Mouse (Mus musculus) thymus, postnatal 14 days (tissue): Measurements from ENCODE around the gene Slit3.
A peak's percentile ranks its signal among the peaks of the same experiment; 100 is the strongest.

Experiments used
- DNase-seq: peaks from one replicate; pipeline ENCODE4 v3.0.0; 2021

The Slit3 gene

DNA sequence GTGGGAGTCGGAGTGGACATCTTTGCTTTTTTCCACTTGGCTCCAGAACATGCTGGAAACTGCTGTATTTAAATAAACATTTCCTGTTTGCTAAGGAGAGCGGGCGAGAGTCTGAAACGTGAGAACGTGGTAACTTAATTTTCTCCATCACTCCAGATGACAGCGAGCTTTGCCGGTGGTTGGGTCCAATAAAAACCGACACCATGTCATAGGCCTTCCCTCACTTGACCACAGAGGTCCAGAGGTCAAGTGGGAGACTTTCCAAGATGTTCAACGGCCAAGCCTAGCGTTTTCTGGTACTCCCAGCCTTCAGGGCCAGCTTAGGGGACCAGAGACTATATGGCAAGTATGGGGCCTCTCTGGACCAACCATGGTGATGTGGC is 4.1 kb downstream of the Slit3 start:
- no peak for DNase-seq

DNA sequence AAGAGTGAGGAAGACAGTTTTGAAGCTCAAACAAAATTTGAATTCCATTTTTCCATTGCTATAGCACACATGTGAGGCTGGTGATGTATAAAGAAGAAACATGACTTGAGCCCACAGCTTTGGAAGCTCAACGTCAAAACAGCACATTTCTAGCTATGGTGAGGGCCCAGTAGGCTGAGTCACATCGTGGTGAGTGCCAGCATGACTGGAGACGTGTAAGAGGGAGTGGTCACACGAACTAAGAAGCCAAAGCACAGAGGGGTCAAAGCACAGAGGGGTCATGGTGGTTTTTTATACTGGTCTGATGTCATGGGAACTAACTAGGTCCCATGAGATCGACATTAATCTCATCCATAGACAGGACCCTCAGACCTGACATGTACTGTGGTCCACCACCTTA is 10.7 kb downstream of the Slit3 start:
- DNase-seq: no peak

DNA sequence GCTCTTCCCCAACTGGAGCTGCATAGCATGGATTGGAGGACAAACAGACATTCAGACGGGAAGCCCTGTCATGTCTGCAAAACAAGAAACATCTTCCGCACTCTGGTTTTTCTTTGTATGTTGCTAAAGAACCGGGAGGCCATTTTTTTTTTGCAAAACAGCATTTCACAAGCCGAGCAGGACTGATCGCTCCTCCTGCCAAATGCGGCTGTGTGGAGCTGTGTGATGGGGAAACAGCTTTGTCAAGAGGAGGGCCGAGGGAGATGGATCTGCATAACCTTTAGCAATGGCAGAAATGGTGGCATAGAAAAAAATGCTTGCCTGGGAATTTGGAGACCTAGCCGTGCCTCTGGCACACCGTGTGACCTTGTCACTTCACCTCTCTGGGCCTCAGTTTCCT is 15.6 kb downstream of the Slit3 start:
- no peak for DNase-seq

DNA sequence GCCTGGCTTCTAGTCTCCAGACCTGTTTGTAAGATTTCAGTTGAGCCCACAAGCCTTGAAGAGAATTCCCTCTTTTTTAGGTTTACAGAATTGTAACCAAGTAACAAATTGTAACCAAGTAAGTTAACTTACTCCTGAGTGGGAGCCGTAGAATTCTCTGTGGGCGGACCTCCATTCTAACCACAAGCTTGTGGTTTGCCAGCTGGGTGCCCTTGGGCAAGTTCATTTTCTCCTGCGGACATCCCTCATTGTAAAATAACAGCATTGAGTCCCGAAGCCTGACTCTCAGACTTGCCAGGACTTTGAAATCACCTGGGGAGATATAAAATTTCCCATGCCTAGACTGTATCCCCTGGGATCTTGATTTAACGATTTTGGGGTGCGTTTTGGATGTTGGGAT is 19.1 kb downstream of the Slit3 start:
- no peak for DNase-seq

DNA sequence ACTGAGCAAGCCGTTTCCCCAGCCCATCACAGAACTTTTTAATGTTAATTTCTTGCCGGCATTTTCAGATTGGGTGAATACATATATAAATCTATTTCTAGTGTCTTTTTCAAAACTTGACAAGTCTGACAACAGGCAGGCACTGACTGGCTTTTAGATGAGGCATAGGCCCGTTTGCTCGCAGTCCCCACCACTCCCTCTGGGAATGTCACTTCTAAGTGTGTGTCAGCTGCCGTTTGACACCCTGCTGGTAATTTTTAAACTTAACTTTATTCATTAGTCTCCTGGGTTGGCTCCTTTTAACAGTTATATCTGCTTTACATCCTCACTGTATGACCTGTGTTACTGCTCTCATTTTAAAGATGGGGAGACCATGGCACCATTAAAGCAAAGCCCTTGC is 21.2 kb downstream of the Slit3 start:
- no peak for DNase-seq

DNA sequence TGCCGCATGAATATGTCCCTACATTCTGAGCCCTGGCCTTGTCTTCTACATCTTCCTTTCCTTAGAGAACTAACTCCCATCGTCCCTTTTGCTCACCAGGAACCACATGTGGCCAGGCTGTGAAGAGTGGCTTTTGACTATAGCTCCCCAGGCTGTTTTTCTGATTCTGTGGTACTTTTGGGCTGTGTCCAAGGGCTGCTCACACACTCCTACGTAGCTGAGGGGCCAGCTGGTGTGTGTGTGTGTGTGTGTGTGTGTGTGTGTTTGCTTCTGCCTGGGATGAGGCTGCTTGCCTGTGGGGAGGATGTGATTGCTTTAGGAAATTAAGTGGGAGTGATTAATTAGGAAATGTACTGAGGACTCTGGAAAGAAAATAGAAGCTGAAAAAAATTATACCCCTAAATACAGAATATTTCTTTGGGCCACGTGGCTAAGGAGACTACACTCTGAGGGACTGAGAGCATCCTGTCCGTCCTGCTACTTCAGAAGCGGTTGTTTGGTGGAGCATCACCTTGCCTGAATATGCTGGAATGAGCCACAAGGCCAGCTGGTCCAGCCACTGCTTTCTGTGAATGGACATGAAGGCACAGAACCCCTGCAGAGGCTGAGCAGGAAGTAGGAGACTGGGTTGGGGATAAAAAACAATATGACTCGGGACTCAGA is 21.8 kb downstream of the Slit3 start:
- no peak for DNase-seq

DNA sequence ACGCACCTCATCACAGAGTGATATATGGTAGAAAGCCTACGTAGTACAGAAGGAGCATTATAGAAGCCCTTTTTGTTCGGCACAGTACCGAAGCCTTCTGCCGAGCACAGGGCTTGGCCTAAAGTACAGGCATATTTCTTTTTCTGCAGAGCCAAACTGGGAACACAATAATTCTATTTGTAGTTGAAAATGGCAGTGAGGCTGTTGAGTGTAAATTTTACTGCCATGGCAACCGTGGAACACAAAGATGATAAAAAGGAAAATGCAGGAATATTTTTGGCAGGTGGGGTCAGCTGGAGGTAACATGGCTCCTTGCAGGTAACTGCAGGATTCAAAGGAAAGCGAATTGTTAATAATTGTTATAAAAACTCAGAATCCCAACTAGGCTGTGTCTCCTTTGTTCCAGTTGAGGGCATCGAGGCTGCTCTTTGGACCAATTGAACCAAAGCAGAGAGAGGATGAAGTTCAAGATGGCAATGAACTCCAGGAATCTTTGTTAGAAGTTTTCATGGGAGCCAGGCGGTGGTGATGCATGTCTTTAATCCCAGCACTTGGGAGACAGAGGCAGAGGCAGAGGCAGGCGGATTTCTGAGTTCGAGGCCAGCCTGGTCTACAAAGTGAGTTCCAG is 26.9 kb downstream of the Slit3 start:
- DNase-seq: no peak

DNA sequence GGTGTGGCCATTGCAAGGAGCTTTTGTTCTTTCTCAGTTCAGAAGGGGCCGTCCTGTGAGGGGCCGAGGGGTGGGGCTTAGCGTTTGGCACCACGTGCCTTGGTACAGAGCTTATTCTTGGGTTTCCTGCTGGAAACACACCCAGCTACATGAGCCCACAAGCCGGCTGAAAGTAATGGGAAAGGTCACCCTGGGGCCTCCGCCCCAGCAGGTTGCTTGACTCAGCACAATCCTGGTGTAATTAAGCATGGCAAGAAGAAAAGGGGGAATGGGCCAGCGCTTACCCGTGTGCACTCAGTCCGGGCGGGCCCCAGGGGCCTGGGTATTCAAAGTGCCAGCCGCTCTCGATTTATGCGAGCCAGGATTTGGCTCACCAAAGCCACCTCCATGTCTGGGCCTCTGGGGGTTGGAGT is 30.5 kb downstream of the Slit3 start:
- DNase-seq: no peak

DNA sequence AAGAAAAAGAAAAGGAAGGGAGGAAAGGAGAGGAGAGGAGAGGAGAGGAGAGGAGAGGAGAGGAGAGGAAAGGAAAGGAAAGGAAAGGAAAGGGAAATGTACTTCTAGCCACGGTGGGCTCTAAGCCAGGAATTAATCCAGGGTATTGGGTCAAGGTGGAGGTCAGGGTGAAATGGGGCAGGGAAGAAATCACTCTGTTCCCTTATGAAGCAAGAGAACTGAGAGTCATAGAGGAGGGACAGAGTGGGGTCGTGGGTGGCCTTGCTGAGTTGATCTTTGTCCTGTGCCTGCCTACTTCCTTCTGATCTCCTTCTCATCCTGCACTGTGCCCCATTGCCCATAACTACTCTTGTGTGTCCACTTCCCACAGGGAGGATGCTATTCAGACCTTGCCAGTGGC is 31.9 kb downstream of the Slit3 start:
- DNase-seq: no peak

DNA sequence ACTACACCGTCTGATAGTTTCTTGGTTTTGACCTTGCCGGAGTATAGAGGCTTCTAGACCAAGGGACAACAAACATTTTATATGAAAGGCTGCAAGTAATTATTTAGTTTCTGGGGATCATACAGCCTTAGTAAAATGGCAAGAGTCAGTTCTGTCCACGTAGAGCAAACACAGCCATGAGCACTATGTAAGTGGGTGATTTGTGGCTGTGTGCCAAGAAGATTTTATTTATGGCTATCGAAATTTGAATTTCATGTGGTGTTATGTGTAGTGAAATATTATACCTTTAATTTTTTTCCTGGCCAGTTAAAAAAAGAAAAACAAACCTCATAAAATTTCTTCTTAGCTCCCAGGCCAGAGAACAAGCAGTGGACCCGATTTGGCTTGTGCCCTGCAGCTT is 33.4 kb downstream of the Slit3 start:
- no peak for DNase-seq

DNA sequence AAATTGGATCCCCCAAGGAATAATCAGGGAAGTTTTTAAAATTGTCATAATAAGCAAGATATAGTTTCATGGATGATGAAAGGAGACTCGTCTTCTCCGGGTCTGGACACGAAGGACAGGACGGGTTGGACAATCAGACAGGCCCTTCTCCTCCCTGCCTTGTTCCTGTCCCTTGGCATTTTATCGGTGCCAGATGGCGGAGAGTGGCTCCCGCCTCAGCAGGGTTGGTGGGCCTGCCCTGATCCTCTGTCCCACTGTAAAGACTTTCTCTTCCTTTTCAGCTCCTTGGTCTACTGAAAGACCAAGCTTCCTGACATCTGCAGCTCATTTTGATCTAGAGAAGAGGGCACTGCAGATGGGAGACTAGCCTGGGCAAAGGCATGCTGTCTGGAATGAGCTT is 34.3 kb downstream of the Slit3 start:
- DNase-seq: no peak

DNA sequence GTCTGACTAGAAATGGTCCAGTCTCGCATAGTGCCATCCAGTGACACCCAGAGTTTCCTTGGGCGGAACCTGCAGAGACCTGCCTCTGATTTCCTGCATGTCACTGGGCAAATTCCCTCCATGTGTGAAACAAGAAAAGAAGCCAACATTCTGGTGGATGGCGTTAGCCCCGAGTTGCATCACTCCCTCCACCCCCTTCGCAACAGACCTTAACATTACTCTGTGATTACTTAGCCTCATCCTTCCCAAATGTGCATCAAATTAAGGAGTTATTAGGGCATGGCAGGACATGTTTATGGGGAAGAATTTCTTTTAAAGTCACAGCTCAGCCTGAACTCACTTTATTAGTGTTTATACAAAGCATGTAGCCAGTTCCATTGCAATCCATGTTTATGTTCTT is 35.7 kb downstream of the Slit3 start:
- DNase-seq: no peak

DNA sequence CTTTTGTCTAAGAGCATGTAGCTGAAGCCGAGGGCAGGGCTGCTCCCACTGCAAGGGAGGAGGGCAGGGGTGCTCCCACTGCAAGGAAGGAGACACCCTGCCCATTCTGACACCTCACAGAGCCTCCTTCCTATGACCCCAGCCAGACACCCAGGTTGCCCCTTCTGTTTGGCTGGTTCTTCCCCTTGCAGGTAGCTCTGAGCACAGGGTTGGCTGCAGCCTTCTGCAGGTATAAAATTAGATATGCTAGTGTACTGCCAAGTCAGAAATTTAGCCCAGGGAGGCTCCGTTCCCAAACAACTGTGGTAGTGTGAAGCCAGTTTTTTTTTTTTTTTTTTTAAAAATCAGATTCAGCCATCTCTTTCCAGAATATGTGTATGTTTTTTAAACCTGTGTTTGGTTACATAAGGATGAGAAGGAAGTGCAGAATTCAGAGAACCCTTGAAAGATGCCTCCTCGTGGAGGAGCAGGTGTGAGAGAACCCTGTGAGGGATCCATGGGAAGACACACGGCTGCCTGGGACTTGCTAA is 39.7 kb downstream of the Slit3 start:
- peak; percentile 9 for DNase-seq

DNA sequence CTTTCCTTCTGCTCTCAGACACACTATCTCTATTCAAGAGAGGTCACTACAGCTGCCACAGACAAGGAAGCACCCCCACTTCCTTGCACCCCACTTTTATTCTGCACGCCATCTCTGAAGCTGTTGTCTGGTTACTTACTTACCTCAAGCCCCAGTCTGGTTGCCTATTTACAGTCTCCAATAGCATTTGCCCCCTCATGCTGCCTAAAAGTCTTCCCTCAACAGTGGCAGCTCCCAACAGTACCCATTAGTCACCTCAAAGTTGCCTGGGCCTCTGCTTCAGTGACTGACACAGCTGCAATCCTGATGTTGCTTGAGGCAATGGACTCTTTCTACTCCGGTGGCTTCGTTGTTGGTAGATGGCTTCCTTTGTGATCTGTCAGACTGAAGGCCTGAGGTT is 42.4 kb downstream of the Slit3 start:
- DNase-seq: no peak

DNA sequence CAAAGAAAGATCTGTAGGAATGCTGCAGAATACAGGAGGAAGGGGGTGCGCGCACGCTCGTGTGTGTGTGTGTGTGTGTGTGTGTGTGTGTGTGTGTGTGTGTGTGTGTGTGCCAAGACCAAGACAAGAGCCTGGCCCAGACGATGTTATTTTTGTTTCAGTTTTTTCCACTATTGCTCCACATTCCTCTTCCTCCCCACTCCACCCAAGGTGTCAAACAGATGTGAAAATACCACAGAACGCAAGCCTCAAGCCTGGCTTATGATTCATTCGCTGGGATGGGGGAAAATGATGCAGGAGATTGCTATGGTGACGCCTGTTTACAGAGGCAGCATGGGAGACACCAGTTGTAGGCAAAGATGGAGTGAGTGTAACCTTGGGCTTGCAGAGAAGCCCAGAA is 46.2 kb downstream of the Slit3 start:
- no peak for DNase-seq

DNA sequence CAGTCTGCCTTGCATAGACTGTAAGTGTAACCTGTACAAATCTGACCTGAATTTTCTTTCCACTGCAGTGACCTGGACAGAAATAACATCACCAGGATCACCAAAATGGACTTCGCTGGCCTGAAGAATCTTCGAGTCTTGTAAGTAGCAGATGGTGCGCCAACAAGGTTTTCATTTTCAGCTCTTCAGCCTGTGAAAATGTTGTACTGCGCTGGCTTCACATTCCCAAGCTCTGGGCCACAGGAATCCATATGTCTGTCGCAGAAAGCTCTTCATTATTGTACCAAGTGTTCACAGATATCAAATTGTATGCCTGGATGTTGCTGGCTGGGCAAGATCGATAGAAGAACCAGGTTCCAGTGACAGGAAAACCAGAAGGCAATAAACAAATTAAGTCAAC is 50.5 kb downstream of the Slit3 start:
- DNase-seq: no peak

DNA sequence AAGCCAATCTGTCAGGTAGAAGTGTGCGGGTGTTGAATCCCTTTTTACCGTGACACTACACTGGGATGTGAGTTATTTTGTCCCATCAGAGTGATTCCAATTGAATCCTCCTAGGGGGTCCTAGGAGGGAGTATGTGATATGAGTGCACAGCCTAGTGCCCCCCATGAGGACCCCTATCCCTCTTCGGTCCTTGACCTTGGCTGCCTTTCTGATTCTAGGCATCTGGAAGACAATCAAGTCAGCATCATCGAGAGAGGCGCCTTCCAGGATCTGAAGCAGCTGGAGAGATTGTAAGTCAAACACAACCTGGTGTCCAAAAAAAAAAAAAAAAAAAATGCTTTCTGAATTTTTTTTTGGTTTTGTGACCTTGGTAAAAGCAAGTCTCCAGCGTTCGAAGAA is 56.5 kb downstream of the Slit3 start:
- DNase-seq: no peak

DNA sequence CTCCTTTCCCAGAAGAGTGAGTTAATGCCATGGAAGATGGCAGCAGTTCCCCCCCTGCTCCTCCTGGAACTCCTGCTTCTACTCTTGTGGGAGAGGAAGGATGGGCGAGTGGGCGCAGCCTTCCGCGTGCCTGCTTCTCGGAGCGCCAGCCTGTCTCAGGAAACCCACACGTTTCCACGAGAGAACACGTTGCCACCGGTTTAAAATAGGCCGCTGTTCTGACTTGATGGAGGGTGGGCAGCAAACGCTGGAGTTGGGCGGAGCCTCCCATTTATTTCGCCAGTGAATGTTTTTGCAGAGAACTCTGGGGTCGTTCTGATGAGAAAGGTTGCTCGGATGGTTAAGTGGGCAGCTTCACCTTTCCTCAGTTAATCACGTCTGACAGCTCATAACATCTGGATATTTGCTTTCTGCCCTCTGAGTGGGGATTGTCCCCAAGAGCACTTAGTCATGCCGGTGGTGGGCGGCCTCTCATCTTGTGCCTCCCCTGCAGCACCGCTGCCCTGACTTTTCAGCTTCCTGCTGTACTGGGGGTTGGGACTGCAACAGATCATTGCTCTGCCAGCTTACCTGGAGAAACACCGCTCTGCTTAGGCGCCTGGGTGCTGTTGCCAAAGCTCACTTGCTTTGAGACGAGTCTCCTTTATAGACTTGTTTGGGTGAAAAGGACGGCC is 57.3 kb downstream of the Slit3 start:
- peak; percentile 41 for DNase-seq

DNA sequence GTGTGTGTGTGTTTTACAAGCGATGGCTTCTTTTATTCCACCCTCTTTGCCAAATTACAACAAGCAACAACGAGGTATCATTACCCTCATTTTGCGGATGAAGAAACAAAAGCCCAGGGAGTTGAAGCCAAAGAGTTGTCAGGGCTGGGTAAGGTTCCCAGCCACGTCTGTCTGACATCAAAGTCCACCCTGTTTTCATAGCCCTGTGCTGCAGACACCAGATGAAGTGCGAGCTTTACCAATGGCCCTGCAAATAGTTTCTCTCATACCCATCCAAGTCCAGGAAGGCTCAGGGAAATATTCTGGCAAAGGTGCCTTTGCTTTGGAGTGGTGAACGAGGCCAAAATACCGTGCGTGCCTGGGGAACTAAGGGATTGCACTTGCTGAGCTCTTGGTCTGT is 58.3 kb downstream of the Slit3 start:
- DNase-seq: no peak

DNA sequence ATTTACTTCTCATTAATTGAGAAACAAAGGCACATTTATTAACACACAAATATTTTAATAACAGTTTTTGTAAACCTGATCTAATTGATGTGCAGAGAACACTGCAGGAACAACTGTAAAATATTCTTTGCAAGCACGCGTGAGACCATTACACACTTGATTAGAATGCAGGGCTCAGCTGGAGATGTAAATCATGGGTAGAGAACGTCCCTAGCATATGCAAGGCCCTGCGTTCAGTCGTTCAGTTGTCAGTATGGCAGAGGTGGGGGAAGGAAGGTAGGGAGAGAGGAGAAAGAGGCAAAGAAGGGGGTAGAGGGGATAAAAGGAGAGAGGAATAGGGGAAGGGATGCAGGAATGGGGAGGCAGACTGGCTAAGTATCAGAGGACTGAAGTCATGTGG is 61.9 kb downstream of the Slit3 start:
- no peak for DNase-seq

DNA sequence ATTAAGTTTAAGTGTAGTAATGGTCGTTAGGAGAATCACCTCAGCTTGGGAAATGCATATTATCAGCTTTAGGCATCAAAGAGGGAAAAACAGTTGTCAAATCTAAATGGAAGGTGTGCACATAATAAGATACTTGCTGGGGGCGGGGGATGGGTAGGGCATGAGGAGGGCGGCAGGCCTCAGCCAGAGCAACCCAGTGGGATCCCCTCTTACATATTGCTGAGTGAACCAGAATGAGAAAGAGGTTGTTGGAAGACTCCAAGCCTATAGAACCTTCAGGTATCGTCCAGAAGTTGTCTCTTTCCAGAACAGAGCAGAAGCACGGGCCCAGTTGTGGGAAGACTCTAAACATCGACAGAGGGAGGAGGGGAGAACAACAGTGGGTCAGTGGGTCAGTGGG is 73.8 kb downstream of the Slit3 start:
- no peak for DNase-seq

DNA sequence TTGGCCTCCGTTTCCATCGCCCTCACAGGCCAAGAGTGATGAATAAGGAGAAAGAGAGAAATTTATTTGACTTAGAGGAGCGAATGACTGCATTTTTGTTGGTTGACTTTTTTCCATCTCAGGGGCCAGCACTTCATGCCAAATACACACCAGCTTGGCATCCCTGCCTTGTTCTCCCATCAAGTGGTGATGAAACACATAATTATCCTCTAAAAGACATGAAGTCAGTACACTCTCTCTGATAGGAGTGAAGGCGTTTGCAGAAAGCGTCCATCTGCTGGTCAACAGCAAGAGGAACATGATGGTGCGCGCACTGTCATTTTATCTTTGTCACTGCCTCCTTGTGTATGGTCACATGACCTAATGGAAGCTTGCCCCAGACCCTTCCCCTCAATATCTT is 75.8 kb downstream of the Slit3 start:
- DNase-seq: no peak

DNA sequence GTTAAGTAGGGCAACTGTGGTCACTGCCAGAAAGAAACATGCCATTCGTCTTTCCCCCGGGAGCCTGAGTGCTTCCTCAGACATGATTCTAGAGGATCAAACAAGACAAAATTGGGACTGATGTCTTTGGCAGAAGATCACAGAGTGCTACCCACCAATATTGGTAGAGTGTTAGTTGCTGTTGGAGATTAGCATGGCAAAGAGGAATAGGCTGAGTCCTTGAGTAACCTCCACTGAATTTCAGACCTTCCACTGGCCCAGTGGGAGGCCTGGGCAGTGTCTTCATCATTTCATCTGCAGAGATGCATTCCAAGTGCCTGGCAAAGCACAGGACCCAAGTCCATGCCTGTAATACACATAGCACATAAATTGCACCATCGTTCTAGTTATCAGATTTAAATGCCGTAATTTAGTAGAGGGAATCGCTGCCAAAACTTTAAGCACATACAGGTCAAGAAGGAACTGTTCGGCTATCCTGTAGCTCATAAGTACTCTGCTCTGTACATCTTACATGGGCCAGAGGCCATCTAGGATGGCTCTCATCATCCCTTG is 77.6 kb downstream of the Slit3 start:
- DNase-seq: no peak

DNA sequence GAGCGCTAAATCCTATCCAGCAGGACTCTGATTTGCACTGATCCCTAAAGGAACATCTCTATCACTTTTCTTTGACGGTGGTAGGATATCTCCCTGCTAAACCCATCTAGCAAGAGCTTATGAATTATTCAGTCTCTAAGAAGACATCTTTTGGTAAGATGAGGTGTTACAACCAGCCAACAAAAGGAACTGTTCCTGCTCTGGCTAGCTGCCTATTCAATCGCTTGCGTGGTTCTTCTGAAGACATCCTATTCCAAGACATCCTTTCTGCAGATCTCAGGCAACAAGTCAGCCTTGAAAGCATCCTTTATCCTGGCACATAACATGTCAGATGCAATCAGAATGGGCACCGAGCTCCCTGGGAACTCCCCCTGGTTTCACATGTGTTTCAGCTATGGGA is 81.3 kb downstream of the Slit3 start:
- DNase-seq: no peak
